Mouse (Mus musculus) mouse embryonic stem cell (cell line): ENCODE data around the gene Fbrsl1.

Source experiments
- in situ Hi-C, 2 experiments: fragments of 300-500 bp; cut with MboI; formaldehyde crosslinking; loops; 1 replicate in 1 of 2; 3 replicates in 1 of 2; pipeline ENCODE4 v1.14.3; 2019 to 2020; ENCODE audit warnings: low sequenced_read_pairs in 2 of 2, low pct_unique_long_range_greater_than_20kb in 1 of 2, mixed read lengths in 1 of 2; ENCODE audit not compliant: unreplicated experiment in 1 of 2

The Fbrsl1 gene

DNA sequence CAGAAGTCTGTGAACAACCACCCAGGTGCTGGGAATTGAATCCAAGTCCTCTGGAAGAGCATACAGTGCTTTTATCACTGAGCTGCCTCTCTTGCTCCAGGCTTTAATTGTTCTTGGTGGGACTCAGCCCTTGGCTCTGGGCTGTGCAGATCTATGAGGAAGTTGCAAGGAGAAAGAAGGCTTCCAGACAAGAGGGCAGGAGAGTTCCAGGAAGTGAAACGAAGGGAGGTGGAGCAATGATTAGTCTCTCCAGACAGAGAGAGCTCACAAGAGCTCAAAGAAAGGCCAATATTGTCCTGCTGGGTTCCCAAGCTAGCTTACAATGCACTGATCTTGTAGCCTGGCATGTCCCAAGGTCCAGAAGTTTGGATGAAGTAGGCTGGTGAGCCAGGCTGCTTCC is 27.4 kb downstream of the Fbrsl1 start:
- in situ Hi-C loops, result no loop called here

DNA sequence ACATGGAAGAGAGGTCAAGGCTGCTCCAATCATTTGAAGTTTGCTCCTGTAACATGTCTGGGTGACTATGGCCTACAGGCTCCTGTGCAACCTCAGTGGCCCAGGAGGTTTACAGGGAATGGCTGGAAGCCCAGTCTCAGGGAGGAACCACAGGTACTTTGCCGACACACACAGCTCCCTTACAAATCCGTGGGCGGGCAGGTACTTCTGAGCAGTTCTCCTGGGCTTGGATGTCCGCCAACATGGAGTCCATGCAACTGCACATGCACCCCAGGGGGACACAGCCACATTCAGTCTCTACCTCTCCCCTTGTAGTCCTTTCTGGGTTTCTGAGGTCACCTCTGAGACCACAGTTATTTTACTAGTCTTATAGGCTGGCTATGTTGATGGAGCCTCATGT is 28.1 kb downstream of the Fbrsl1 start:
- in situ Hi-C loops, result no loop called here

DNA sequence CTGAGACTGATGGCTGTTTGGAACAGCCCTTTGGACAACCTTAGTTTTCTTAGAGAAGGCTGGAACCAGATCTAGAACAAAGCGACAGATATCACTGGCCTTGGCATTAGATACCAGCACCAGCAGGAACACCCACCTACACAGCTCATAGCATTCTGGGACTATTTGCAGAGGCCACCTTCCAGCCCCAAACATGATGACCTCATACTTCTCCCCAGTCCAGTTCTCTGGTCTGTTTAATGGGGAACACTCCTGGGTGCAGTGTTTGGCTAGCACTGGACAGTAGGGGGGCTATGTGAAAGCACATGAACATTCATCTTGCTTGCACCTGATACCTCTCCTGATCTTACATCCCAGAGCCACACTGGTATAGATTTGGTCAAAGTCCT is 29.8 kb downstream of the Fbrsl1 start:
- in situ Hi-C loops, result no loop called here

DNA sequence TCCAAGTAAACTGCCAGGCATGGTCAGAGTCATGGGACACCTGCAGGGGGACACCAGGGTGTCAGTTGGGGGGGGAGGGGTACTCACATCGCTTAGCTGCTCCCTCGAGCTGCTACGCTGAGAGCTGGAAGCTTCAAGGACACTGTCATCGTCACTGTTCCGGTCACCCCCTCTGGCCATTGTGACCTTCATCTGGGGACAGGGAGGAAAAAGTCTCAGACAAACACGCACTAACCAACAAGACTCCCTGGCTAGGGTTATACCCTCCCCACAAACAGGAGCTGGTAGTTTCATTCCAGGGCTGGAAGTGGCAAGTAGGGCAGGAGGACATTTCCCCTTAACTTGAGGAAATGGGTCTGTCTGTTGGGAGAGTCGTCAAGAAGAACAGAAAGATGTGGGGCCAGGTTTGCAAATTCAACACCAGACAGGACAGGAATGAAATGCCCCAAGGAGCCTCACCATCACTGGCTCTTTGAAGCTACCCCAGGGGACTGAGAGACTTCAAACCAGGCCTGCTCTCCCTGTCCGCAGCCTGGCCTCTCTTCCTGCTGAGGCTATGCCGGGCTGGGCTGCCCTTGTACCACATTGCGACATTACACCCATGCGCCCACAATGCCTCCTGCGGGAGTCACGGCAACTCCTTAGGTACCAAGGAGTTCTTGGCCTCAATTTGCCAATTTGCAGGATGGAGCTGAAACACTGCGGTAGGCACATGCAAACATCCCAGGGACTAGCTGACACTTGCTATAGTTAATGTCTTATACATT is 30.4 kb downstream of the Fbrsl1 start:
- in situ Hi-C loops, result no loop called here

DNA sequence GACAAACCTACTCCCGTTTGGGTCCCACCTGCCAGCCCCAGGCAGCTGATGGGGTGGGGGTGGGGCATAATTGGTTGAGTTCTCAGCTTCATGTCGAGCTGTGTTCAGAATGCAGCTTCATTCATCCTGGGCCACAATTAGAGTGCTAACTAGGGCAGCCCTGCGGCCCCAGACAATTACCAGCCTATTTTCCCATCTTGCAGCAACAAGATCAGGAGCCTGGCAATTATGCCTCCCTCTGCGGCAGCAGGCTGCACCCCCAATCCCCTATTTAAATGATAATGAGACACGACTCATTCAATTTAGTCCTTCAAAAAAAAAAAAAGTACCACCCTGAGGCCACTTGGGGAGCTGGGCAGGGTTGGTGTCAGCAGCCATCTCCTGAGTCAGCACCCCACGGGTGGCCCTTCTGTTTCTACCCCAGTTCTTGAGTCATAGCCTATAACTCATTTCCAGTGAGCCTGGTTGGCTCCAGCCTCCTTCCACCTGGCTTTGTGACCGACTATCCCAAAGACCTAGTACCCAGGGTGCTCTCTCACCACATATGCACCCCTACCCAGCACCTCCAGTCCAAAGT is 31.4 kb downstream of the Fbrsl1 start:
- in situ Hi-C loops, result no loop called here

DNA sequence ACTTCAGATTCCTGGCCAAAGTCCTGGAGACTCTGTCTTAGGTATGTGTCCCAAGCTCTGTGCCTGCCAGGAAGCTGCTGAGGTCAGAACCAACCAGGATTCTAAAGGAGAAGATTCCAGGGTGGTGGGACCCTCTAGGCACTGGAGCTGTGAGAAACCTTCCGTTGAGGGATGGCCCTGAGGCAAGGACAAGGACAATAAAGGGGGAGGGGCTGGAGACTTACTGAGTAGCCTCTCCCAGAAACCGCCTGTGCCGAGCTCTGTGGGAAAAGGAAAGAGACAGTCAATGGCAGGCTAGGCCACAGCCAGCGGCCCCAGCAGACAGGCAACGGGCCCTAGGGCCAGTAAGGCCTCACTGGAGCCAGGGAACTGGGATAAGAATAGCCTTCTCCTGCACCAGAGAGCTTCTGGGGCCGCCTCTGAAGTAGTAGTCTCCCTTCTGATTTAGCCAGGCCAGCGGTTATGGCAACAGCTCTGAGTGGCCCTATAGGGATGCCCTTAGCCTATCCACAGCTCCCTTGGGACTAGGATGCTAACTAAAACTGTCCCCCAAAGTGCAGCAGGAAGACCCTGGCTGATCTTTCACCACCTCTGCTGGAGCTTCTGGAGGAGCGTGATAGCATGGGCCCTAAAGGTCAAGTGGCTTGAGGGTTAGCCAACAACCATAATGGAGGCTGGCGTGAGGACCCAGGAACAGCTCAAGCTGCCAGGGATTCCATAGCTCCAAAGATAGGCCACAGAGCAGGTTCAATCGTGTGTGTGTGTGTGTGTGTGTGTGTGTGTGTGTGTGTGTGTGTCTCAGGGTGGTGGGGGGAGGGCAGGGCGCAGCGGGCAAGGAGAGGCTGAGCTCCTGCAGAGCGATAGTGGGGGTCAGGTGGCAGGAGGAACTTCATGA is 32.2 kb downstream of the Fbrsl1 start:
- in situ Hi-C loops, result no loop called here

DNA sequence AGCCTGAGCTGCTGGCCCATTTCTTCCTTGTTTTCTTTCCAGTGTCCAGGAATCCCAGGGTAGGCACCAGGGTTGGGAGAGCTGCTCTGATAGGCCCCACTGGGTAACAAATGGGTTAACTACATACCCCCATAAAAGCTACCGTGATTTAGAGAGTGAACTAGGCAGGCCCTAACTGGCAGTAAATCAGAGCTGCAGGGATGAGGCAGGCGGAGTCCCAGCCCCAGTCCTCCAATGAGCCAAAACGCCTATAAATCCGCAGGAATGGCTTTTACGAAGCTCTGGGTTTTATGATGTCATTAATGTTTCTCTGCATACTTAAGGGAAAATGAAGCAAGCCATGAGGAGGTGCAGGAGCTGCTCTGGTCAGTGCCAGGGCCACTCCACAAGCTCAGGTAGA is 33.3 kb downstream of the Fbrsl1 start:
- in situ Hi-C loops, result no loop called here

DNA sequence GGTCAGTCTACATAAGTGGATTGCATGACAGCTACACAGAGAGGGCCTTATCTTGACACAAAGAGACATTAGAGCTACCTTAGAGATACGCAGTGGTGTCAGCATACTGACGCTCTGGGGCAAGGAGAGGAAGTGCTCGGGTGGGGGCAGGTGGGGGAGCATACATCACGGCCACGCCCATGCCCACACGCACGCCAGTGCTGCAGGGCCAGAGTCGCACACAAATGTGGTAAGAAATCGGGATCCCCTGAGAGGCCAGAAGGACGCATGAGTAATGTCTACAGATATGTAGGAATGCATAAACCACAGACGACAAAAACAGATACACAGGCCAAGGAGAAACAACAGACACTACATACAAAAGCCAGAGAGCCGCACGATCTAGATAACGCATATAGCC is 35.3 kb downstream of the Fbrsl1 start:
- in situ Hi-C loops, result no loop called here

DNA sequence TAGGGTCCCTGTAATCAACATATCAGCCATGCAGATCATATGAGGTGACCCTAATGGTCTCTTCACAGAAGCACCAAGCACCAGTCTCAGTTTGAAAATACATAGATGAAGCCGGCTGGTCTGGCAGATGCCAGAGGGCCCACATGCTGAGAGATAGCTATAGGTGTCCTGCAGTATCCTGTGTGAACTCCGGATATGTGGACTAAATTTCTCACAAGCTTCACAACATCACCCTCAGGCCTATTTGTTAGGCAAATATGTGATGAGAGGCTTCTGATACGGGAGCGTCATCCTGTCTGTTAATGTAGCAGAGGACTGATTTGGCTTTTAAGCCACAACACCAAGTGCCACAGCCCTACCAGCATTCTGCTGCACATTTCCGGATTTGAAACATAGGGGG is 37.9 kb downstream of the Fbrsl1 start:
- in situ Hi-C loops, result no loop called here

DNA sequence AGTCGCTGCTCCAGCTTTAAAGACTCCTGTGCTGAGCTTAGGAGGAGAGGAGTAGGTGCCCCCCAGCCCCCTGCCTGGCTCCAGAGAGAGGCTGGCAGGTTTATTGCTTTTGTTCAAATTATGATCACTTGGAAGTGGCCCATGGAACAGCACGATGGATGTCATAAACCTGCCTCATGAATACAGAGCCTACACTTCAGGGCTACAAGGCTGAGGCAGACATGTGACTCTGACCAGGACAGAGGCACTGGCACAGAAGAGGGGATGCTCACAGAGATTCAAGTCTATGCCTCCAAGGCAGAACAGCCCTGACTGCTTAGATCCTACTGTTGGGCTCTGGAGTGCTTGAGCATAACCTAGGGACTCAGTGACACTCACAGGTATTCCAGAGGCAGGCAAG is 39.3 kb downstream of the Fbrsl1 start:
- in situ Hi-C loops, result no loop called here

DNA sequence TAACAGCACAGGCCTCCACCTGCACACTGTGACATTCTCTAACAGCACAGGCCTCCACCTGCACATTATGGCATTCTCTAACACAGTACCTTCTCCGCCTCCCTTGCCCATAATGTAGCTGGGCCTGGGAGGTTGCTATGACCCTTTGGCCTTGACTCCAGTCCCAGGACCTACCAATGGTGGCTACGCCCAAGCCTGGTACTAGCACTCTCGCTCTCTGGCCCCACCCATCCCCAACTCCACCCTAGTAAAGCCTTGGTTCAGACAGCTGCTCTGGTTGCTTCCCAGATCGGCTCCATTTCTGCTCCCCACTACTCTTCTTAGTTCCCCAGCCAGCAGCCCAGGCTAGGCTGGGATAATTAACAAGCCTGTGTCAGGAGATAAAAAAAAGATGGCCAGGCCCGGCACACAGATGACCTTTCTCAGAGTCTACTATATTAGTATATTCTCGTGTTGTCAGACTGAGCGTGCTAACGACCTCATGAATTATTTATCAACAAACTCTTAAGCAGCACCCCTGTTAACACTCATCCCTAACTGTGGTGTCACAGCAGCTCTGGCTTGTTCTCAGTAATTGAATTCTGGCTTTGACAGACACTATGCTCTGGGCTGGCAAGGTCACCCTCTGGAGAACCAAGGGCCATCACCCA is 42.1 kb downstream of the Fbrsl1 start:
- in situ Hi-C loops, result no loop called here

DNA sequence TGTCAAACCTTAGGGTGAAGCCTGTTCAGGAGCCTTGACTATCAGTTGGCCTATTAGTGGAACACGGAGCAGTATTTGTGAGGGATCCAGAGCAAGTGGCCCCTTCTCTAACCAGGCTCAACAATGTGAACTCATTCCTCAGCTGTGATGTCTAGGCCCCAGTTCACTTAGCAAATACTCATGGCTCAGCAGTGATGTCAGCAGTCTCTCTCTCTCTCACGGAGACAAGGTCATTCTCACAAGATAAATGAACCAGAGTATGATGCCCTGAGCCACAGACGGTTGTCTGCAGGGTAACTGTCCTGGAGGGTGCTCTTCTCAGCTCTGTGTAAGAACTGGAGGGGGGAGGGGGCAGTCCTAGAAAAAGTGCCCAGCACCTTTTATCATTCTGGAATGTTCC is 44.4 kb downstream of the Fbrsl1 start:
- in situ Hi-C loops, result no loop called here

DNA sequence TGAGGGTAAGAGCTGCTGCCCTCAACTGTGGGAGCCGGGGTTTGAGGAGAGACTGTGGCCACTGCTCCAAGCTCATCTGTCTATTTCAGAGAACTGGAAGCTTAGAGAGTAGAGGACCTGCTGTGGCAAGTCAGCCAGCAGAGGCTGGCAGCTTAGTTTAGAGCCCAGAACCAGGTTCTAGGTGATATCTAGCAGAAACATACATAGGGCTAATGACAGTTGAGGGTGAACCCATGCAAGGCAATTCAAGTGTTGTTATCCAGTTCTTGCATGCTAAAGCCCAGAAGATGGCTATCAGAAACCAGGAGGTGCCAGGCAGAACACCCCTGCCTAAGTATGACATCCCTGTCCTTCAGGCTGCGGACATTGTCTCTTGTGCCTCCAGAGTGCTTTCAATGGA is 45.7 kb downstream of the Fbrsl1 start:
- in situ Hi-C loops, result no loop called here

DNA sequence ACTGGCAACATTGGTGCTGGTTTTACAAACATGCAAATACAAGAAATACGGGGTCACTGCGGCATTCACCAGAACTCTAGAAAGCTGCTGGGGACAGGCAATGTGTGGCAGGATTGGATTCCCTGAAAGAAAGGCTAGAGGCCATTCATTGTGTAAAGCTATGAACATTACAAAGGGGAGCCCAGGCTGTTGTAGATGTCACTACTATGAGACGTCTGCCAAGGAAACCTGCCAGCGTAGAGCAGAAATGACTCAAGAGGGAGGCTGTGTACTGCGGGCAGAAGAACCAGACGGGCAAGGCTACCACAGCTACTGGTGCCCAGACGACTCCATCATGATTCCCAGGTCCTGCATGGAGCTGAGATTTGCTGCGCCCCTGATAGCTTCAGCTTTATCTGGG is 47.2 kb downstream of the Fbrsl1 start:
- in situ Hi-C loops, result no loop called here

DNA sequence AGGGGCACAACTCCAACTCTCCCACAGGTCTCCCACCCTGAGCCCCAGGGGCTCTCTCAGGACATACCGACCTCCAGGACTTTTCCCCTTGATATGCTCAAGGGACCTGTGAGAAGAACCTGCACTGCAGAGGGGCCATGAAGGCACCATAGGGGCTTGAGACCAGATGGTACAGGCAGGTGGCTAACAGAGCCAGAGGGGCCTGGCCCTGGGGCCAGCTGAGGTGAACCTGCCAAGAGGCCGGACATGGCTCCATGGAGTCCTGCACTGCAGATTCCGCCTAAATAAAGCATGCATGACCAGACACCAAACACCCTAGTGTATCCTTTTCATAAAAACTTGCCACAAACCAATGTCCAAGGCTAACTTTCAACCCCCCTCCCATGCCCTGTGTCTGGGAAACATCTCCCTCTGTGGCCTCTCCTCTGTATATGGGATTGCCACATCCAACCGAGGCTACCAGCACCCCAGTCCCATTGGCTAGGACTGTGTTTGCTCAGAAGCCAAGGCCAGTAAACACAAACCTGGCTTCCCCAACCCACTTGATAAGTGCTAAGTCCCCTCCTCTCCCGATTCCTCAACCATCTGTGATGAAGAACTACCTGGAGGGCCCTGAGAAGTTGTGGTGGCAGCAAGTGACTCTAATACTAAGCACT is 53.2 kb downstream of the Fbrsl1 start:
- in situ Hi-C loops, result no loop called here

DNA sequence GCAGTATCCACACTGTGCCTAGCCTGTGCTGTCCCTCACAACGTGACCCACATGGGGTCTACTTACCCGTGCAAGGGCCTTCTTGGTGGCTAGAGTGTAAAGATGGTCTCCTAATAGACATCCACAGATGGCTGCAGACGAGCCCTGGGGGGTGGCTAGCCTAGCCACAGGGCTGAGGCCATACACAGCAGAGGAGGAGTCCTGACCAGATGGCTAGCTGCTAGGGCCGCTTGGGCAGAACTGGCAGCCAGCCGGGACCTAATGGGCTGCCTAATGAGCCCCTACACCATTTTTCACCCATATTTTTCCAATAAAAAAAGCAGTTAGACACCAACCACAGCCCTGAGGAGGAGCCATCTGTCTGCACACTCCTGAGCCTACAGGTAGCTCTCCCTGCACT is 55.6 kb downstream of the Fbrsl1 start:
- in situ Hi-C loops, result no loop called here

DNA sequence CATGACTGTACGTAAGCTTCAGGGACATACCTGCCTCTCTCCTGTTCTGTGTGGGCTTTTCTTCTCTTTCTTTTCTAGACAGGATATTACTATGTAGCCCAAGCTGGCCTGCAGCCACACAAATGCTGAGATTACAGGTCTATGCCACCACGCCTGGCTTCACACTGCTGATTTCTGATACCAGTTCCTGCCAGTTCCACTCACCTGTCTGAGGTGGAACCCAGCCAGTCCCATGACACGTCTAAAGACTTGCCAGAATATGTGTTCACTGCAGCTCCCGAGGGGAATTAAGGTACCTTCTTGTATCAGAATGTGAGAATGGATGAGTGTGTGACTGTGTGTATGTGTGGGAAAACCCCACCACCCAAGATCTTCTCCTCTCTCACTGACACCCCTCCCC is 57.7 kb downstream of the Fbrsl1 start:
- in situ Hi-C loops, result no loop called here

DNA sequence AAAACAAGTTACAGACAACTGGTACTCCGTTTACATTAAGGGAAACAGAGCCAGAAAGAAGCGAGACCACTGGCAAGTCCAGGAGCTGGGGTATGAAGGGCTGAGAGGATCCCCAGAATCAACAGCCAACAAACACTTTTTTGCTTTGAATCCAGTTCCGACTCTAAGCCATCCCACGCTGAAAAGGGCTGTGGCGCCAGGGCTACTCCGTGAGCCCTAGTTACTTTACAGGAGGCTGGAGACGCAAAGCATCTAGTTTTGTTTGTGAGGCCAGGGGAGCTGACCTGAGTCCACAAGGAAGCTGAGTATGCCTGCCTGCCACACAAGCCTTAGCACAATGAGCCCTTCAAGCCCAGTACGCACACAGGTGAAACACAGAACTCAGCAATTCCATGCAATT is 61.0 kb downstream of the Fbrsl1 start:
- in situ Hi-C loops, result no loop called here
